Mouse (Mus musculus) hindbrain, embryonic 16.5 days (tissue): ENCODE data around the gene Fabp1. TPM values are rescaled to one million over a fixed set of nuclear protein-coding genes. Genes with fewer than 3 reads are reported as not detected.

Experiments
- ATAC-seq: fragments of 200-750 bp; cut with Nextera tagmentation; 2 replicates; pipeline ENCODE4 v1.8.0; 2017; ENCODE audit warnings: moderate TSS enrichment, moderate library complexity
- H3K27ac ChIP-seq: fragments of 300-500 bp; sonication (generic); 2 replicates; pipeline ENCODE4 v1.5.1; 2014; ENCODE audit warnings: low read depth, mild to moderate bottlenecking, control low read depth, low read length, moderate library complexity
- H3K27me3 ChIP-seq: fragments of 300-500 bp; sonication (generic); replicated peaks from 2 replicates; pipeline ENCODE4 v1.6.1; 2014; ENCODE audit warnings: low read length; ENCODE audit not compliant: control insufficient read depth, insufficient read depth
- H3K36me3 ChIP-seq: fragments of 300-500 bp; sonication (generic); 2 replicates; pipeline ENCODE4 v1.6.1; 2014; ENCODE audit warnings: mild to moderate bottlenecking, low read length, moderate library complexity, mixed read lengths; ENCODE audit not compliant: control insufficient read depth, insufficient read depth
- H3K4me1 ChIP-seq: fragments of 300-500 bp; sonication (generic); 2 replicates; pipeline ENCODE4 v1.6.1; 2014; ENCODE audit warnings: low read depth, low read length; ENCODE audit not compliant: control insufficient read depth, insufficient read depth
- H3K4me2 ChIP-seq: fragments of 300-500 bp; sonication (generic); 2 replicates; pipeline ENCODE4 v1.6.1; 2014; ENCODE audit warnings: mild to moderate bottlenecking, low read length, control low read depth, moderate library complexity
- H3K4me3 ChIP-seq: fragments of 300-500 bp; sonication (generic); 2 replicates; pipeline ENCODE4 v1.5.1; 2014; ENCODE audit warnings: mild to moderate bottlenecking, low read length, control low read depth, moderate library complexity
- H3K9ac ChIP-seq: fragments of 300-500 bp; sonication (generic); 2 replicates; pipeline ENCODE4 v1.6.1; 2014; ENCODE audit warnings: low read depth, mild to moderate bottlenecking, control low read depth, low read length, moderate library complexity
- H3K9me3 ChIP-seq: fragments of 300-500 bp; sonication (generic); 2 replicates; pipeline ENCODE4 v1.6.1; 2014; ENCODE audit warnings: mild to moderate bottlenecking, low read length, moderate library complexity; ENCODE audit not compliant: control insufficient read depth
- WGBS: fragments of 180-500 bp; shearing (Covaris S2); extraction: QIAGEN DNeasy Blood & Tissue Kit; methylation state at CpG from one replicate; pipeline ENCODE4 v1.1.7; 2014; 5-methylcytosine and 5-hydroxymethylcytosine counted together
- polyA plus RNA-seq: library from polyadenylated mRNA; unstranded; fragments of >200 nt; fragmentation: Nextera tagmentation; extraction: Ambion mirVana; gene quantifications from 2 replicates; pipeline ENCODE4 v1.2.1, GENCODE M21; 2015

Fabp1 gene
- polyA plus RNA-seq, 1 experiment from 2014 or later, result not detected

GRCm38 (mm10) chr6:71172812-71173580, 26.6 kb upstream of the Fabp1 start:
- Histone ChIP-seq H3K36me3 (no peaks in the 10 kb centered on the region), H3K9ac (no peak overlapping the region), H3K4me1 (no peaks in the 10 kb centered on the region), H3K27ac (no peak overlapping the region), H3K4me2 (no peak overlapping the region), H3K27me3 (no peaks in the 10 kb centered on the region), H3K9me3 (no peaks in the 10 kb centered on the region), H3K4me3 (no peak overlapping the region)
- no peak for ATAC-seq
- 94% methylated on average over 10 of the region's 10 CpGs for WGBS

- H3K4me3 ChIP-seq, result no peak overlapping the region
- no peak overlapping the region for H3K4me2 ChIP-seq
- no peaks in the 10 kb centered on the region for H3K4me1 ChIP-seq
- H3K9me3 ChIP-seq, result no peaks in the 10 kb centered on the region
- WGBS, result 98% methylated on average over 1 of the region's 1 CpGs
- H3K36me3 ChIP-seq, result no peaks in the 10 kb centered on the region
- no peaks in the 10 kb centered on the region for H3K27me3 ChIP-seq
- no peak overlapping the region for H3K27ac ChIP-seq
- no peak overlapping the region for H3K9ac ChIP-seq
- no peak for ATAC-seq
Observed at GRCm38 (mm10) chr6:71180596-71180995, 19.0 kb upstream of the Fabp1 start.

- Histone ChIP-seq H3K9me3 (no peaks in the 10 kb centered on the region), H3K4me2 (no peak overlapping the region), H3K9ac (no peak overlapping the region), H3K27me3 (no peaks in the 10 kb centered on the region), H3K4me1 (no peaks in the 10 kb centered on the region), H3K36me3 (no peaks in the 10 kb centered on the region), H3K4me3 (no peak overlapping the region), H3K27ac (no peak overlapping the region)
- no peak for ATAC-seq
- WGBS, result 91% methylated on average over 7 of the region's 7 CpGs
Observed at GRCm38 (mm10) chr6:71184941-71185604, 14.6 kb upstream of the Fabp1 start.

- 81% methylated on average over 1 of the region's 1 CpGs for WGBS
- no peak for ATAC-seq
Observed at GRCm38 (mm10) chr6:71189578-71189977, 10.0 kb upstream of the Fabp1 start.

GRCm38 (mm10) chr6:71190501-71190900, 9.1 kb upstream of the Fabp1 start:
- H3K27ac ChIP-seq, result no peak overlapping the region
- H3K36me3 ChIP-seq, result no peaks in the 10 kb centered on the region
- 94% methylated on average over 2 of the region's 2 CpGs for WGBS
- no peak overlapping the region for H3K4me3 ChIP-seq
- H3K4me1 ChIP-seq, result no peaks in the 10 kb centered on the region
- no peaks in the 10 kb centered on the region for H3K27me3 ChIP-seq
- no peak for ATAC-seq
- no peak overlapping the region for H3K9ac ChIP-seq
- no peak overlapping the region for H3K4me2 ChIP-seq
- H3K9me3 ChIP-seq, result no peaks in the 10 kb centered on the region

More at GRCm38 (mm10) chr6:71189578-71189977, 10.0 kb upstream of the Fabp1 start:
- Histone ChIP-seq H3K4me3 (no peak overlapping the region), H3K9ac (no peak overlapping the region), H3K27ac (no peak overlapping the region), H3K4me2 (no peak overlapping the region), H3K9me3 (no peaks in the 10 kb centered on the region), H3K27me3 (no peaks in the 10 kb centered on the region), H3K36me3 (no peaks in the 10 kb centered on the region), H3K4me1 (no peaks in the 10 kb centered on the region)

GRCm38 (mm10) chr6:71193151-71193740, 6.4 kb upstream of the Fabp1 start:
- no peak for ATAC-seq
- Histone ChIP-seq H3K4me1 (no peaks in the 10 kb centered on the region), H3K27me3 (no peaks in the 10 kb centered on the region), H3K4me3 (no peak overlapping the region), H3K9ac (no peak overlapping the region), H3K9me3 (no peaks in the 10 kb centered on the region), H3K4me2 (no peak overlapping the region), H3K36me3 (no peaks in the 10 kb centered on the region), H3K27ac (no peak overlapping the region)
- WGBS, result 80% methylated on average over 6 of the region's 6 CpGs

GRCm38 (mm10) chr6:71196107-71196506, 3.5 kb upstream of the Fabp1 start:
- Histone ChIP-seq H3K27ac (no peak overlapping the region), H3K27me3 (no peaks in the 10 kb centered on the region), H3K9me3 (no peaks in the 10 kb centered on the region), H3K9ac (no peak overlapping the region), H3K4me1 (no peaks in the 10 kb centered on the region), H3K4me2 (no peak overlapping the region), H3K4me3 (no peak overlapping the region), H3K36me3 (no peaks in the 10 kb centered on the region)
- ATAC-seq, result no peak

GRCm38 (mm10) chr6:71197636-71198535, 1.7 kb upstream of the Fabp1 start:
- H3K9me3 ChIP-seq, result no peaks in the 10 kb centered on the region
- no peak overlapping the region for H3K9ac ChIP-seq
- no peaks in the 10 kb centered on the region for H3K36me3 ChIP-seq
- H3K4me1 ChIP-seq, result no peaks in the 10 kb centered on the region
- H3K27ac ChIP-seq, result no peak overlapping the region
- ATAC-seq, result no peak
- no peaks in the 10 kb centered on the region for H3K27me3 ChIP-seq
- no peak overlapping the region for H3K4me2 ChIP-seq
- WGBS, result 87% methylated on average over 13 of the region's 13 CpGs
- no peak overlapping the region for H3K4me3 ChIP-seq
